Mouse (Mus musculus): ENCODE measurements around the gene Crim1. TPM values are rescaled to one million over a fixed set of nuclear protein-coding genes. Genes with fewer than 3 reads are reported as not detected.

Crim1 gene
- polyA plus RNA-seq, 1 experiment from 2014 or later: 9.4 TPM

GRCm38 (mm10) chr17:78425026-78425425, 225.0 kb downstream of the Crim1 start:
- Histone ChIP-seq H3K27me3 (ENCODE audit: control insufficient read depth, insufficient read depth, low read length) (no peaks in the 10 kb centered on the region), H3K9me3 (ENCODE audit: control insufficient read depth, low read length) (no peaks in the 10 kb centered on the region), H3K4me1 (ENCODE audit: control insufficient read depth, insufficient read depth, low read length) (no peaks in the 10 kb centered on the region), H3K4me3 (ENCODE audit: low read length) (no peak overlapping the region), H3K4me2 (replicated peaks; ENCODE audit: low read depth, low read length) (no peak overlapping the region), H3K9ac (ENCODE audit: low read depth, low read length) (no peak overlapping the region), H3K27ac (ENCODE audit: low read depth, low read length) (no peak overlapping the region), H3K36me3 (ENCODE audit: control insufficient read depth, insufficient read depth, low read length) (no peaks in the 10 kb centered on the region)
- WGBS: 54% methylated on average over 8 of the region's 8 CpGs
- no peak for ATAC-seq (ENCODE audit: low FRiP score, low TSS enrichment)

Small RNA genes within 50 kb of the gene (microRNA-seq; reads per million reads assigned to microRNA genes)
- gene Gm25069: not detected

Other genes starting within 250 kb of the Crim1 start
- gene Fez2, start 217.9 kb downstream of the Crim1 start, polyA plus RNA-seq (2014; fragmentation: Nextera tagmentation; extraction: Ambion mirVana): 30.8 and 42.0 TPM in 2 replicates